Mouse (Mus musculus) megakaryocyte, embryonic 14.5 days (primary cell): ENCODE measurements around the gene Lrch1.

ENCODE experiments used
- FLI1 ChIP-seq: IDR thresholded peaks from 2 replicates; pipeline ENCODE4 v1.6.1; 2012; ENCODE audit warnings: low read length, inconsistent platforms, mixed read lengths
- GATA1 ChIP-seq: IDR thresholded peaks from 3 replicates; pipeline ENCODE4 v1.6.1; 2012; ENCODE audit warnings: mixed read lengths, low read length, inconsistent platforms, borderline replicate concordance

- TF ChIP-seq GATA1 = no peak
- no peak for TF ChIP-seq FLI1
Observed at GRCm38 (mm10) chr14:74735471-74735870, 212.2 kb downstream of the Lrch1 start.
